Mouse (Mus musculus): ENCODE results near the gene Ftsj1. TPM values are rescaled to one million over a fixed set of nuclear protein-coding genes. Genes with fewer than 3 reads are reported as not detected.

The Ftsj1 gene
- total and polyA plus RNA-seq, 3 experiments: 51.8 to 124 TPM; not detected in 1

DNA sequence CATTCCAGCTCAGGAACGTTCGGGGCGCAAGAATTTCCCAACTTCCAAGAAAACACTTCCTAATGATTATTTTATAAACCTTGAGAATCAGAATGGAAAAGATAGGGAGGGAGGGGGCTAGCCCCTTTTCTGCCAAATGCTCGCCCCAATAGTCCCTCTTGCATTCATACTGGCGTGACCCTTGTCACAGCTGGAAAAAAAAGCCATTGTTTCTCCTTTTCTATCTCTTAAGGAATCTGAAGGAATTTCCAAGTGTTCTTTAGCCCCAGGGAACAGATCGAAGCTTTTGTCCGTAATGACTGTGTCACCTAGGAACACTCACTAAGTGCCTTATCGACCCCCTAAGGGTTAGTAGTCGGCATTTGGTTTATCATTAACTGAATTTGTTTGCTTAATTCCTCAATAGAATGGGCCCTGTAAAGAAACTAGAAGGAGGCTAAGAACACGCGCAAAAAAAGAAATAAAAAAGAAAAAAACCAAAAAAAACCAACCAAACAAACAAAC, 45.5 kb downstream of the Ftsj1 start:
- Histone ChIP-seq H3K36me3 (ENCODE audit: control insufficient read depth in 1 of 2, insufficient read depth in 2 of 2, low read length in 2 of 2) (peaks cover 0 to 14% of the 10 kb centered on the region in 2 experiments; a peak in 2 of 4 replicates), H3K4me1 (ENCODE audit: control insufficient read depth in 1 of 2, insufficient read depth in 2 of 2, low read length in 2 of 2) (peaks cover 11 to 15% of the 10 kb centered on the region in 2 experiments), H3K9me3 (replicated peaks; ENCODE audit: insufficient read depth, low read length) (no peaks in the 10 kb centered on the region), H3K4me3 (ENCODE audit: control insufficient read depth in 1 of 2, insufficient read depth in 1 of 2, low read depth in 2 of 2, low read length in 2 of 2) (peak overlapping the region; percentile 63 to 83), H3K9ac (ENCODE audit: control insufficient read depth, low read depth, low read length, poor library complexity, severe bottlenecking) (peak overlapping the region; percentile 70), H3K27me3 (ENCODE audit: control insufficient read depth in 1 of 2, insufficient read depth in 2 of 2, low read length in 2 of 2) (no peaks in the 10 kb centered on the region), H3K79me2 (ENCODE audit: control insufficient read depth, insufficient read depth, low read length, poor library complexity) (no peaks in the 10 kb centered on the region), H3K27ac (ENCODE audit: control insufficient read depth, low read depth, low read length) (peak overlapping the region; percentile 30)
- no peak for TF ChIP-seq GABPA (IDR thresholded peaks at IDR 0.05; ENCODE audit: low read depth, low read length)
- no peak for TF ChIP-seq POLR2AphosphoS5 (IDR thresholded peaks at IDR 0.05; ENCODE audit: borderline replicate concordance, low read depth, low read length)
- TF ChIP-seq GATA1 (IDR thresholded peaks at IDR 0.05; ENCODE audit: low read depth, low read length): peak; percentile 26; the same call in 1 of the 2 replicates
- no peak for TF ChIP-seq ZNF384 (IDR thresholded peaks at IDR 0.05; ENCODE audit: low read depth, low read length)
- TF ChIP-seq ZC3H11A (IDR thresholded peaks at IDR 0.05; ENCODE audit: low read depth, low read length): no peak
- TF ChIP-seq MXI1 (IDR thresholded peaks at IDR 0.05; ENCODE audit: low read depth, low read length): 0 out of 2 replicates have a peak, but pooled peaks have one; percentile 7
- no peak for TF ChIP-seq CHD1 (IDR thresholded peaks at IDR 0.05; ENCODE audit: low read depth, low read length)
- DNase-seq (ENCODE audit: low read depth, low spot score): no peak

DNA sequence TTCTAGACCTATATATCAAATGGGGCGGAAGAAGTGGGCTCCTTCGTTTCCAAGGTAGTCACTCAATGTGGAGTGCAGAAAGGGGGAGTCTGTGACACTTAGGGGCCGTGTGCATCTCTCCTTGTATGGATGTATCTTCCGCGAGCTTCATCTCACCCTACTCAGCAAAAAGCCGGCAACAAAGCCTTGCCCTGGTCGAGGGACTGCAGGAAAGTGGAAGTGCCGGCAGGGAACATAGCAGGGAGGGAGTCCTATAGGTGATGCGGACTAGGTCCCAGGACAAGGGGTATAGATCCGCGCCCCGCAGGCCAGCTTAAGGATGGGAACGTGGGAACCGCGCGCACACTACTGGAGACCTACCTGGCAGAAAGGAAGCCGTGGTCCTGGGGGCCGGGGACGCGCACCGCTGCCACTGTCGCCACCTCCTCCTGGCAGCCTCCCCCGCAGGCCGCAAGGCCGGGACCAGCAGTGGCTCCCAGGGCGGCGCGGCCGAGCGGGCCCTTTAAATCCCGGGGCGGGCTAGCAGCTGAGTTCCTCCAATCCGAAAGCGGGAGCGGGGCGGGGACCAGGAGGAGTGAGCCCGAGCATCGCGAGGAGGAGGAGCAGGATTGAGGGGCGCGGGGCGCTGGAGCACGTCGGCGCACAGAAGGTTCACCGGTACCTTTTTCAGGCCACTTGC, 46.1 kb downstream of the Ftsj1 start, which contains the start of gene Porcn:
Gene Porcn, minus strand, starts transcription at position 511 of the 679 bp plus-strand sequence.
- Histone ChIP-seq H3K27me3 (ENCODE audit: control insufficient read depth in 1 of 2, insufficient read depth in 2 of 2, low read length in 2 of 2) (no peaks in the 10 kb centered on the region), H3K9ac (ENCODE audit: control insufficient read depth, low read depth, low read length, poor library complexity, severe bottlenecking) (peak within 1 kb of the TSS; percentile 70), H3K9me3 (replicated peaks; ENCODE audit: insufficient read depth, low read length) (no peaks in the 10 kb centered on the region), H3K4me1 (ENCODE audit: control insufficient read depth in 1 of 2, insufficient read depth in 2 of 2, low read length in 2 of 2) (peaks cover 10 to 13% of the 10 kb centered on the region in 2 experiments), H3K4me3 (ENCODE audit: control insufficient read depth in 1 of 2, insufficient read depth in 1 of 2, low read depth in 2 of 2, low read length in 2 of 2) (peak within 1 kb of the TSS; percentile 63 to 83), H3K36me3 (ENCODE audit: control insufficient read depth in 1 of 2, insufficient read depth in 2 of 2, low read length in 2 of 2) (peaks cover 0 to 14% of the 10 kb centered on the region in 2 experiments; a peak in 2 of 4 replicates), H3K27ac (ENCODE audit: control insufficient read depth, low read depth, low read length) (peak within 1 kb of the TSS; percentile 82), H3K79me2 (ENCODE audit: control insufficient read depth, insufficient read depth, low read length, poor library complexity) (no peaks in the 10 kb centered on the region)
- peak; percentile 94 for DNase-seq (ENCODE audit: low read depth, low spot score)
- TF ChIP-seq TCF12 (IDR thresholded peaks at IDR 0.05; ENCODE audit: low read depth, low read length): peak; percentile 34; the same call in 1 of the 2 replicates
- peak; percentile 11; the same call in 1 of the 2 replicates for TF ChIP-seq MYC (IDR thresholded peaks at IDR 0.05; ENCODE audit: low read depth, low read length)
- TF ChIP-seq RCOR1 (IDR thresholded peaks at IDR 0.05; ENCODE audit: low read depth, low read length): 0 out of 2 replicates have a peak, but pooled peaks have one; percentile 10
- peak; percentile 82; the same call in 1 of the 2 replicates for TF ChIP-seq MXI1 (IDR thresholded peaks at IDR 0.05; ENCODE audit: low read depth, low read length)
- TF ChIP-seq NRF1 (IDR thresholded peaks at IDR 0.05; ENCODE audit: insufficient read depth, low read depth, low read length, poor library complexity, severe bottlenecking): peak; percentile 52; the same call in 1 of the 2 replicates
- TF ChIP-seq NELFE (IDR thresholded peaks at IDR 0.05; ENCODE audit: low read depth, low read length): peak; percentile 82
- no peak for TF ChIP-seq CTCF (IDR thresholded peaks at IDR 0.05 in 2 of 3, conservative IDR thresholded peaks at IDR 0.05 in 1 of 3; ENCODE audit: control insufficient read depth in 1 of 3, insufficient read depth in 1 of 3, low read depth in 2 of 3, low read length in 3 of 3, poor library complexity in 1 of 3, severe bottlenecking in 1 of 3)
- peak; percentile 29; the same call in 1 of the 2 replicates for TF ChIP-seq ELF1 (IDR thresholded peaks at IDR 0.05; ENCODE audit: low read depth, low read length)
- TF ChIP-seq ZNF384 (IDR thresholded peaks at IDR 0.05; ENCODE audit: low read depth, low read length): no peak
- no peak for TF ChIP-seq POLR2AphosphoS5 (IDR thresholded peaks at IDR 0.05; ENCODE audit: borderline replicate concordance, low read depth, low read length)
- TF ChIP-seq POLR2AphosphoS2 (IDR thresholded peaks at IDR 0.05; ENCODE audit: low read length): peak; percentile 78
- peak; percentile 50; the same call in 1 of the 2 replicates for TF ChIP-seq MAZ (IDR thresholded peaks at IDR 0.05; ENCODE audit: low read depth, low read length)
- TF ChIP-seq ZKSCAN1 (IDR thresholded peaks at IDR 0.05; ENCODE audit: low read depth, low read length): no peak
- TF ChIP-seq ZMIZ1 (IDR thresholded peaks at IDR 0.05; ENCODE audit: low read depth, low read length): peak; percentile 91
- TF ChIP-seq USF1 (IDR thresholded peaks at IDR 0.05; ENCODE audit: low read depth, low read length): no peak
- peak; percentile 93 to 96 for TF ChIP-seq POLR2A (IDR thresholded peaks at IDR 0.05; ENCODE audit: control insufficient read depth in 1 of 2, insufficient read depth in 1 of 2, low read depth in 1 of 2, low read length in 2 of 2, poor library complexity in 1 of 2)
- TF ChIP-seq SIN3A (IDR thresholded peaks at IDR 0.05; ENCODE audit: low read length): peak; percentile 81; the same call in 1 of the 2 replicates
- no peak for TF ChIP-seq RAD21 (IDR thresholded peaks at IDR 0.05; ENCODE audit: low read depth, low read length)
- TF ChIP-seq MEF2A (IDR thresholded peaks at IDR 0.05; ENCODE audit: extremely low read depth, insufficient replicate concordance, low read depth, low read length, poor library complexity, severe bottlenecking): no peak
- peak; percentile 62 for TF ChIP-seq CHD2 (IDR thresholded peaks at IDR 0.05; ENCODE audit: low read length)
- peak; percentile 74 for TF ChIP-seq HCFC1 (IDR thresholded peaks at IDR 0.05; ENCODE audit: low read depth, low read length)
- peak; percentile 64 for TF ChIP-seq TBP (IDR thresholded peaks at IDR 0.05; ENCODE audit: low read depth, low read length)
